Mouse (Mus musculus) gastrocnemius, postnatal 36 days (tissue): ENCODE results near the gene Rnd1. TPM values are rescaled to one million over a fixed set of nuclear protein-coding genes. Genes with fewer than 3 reads are reported as not detected.
A peak's percentile ranks its signal among the peaks of the same experiment; 100 is the strongest.

Source experiments
- DNase-seq, 2 experiments: peaks; one replicate each; pipeline ENCODE4 v3.0.0; 2022
- intact Hi-C: fragments of 180-260 bp; cut with DNase I; formaldehyde crosslinking; loops from one replicate; pipeline ENCODE4 v1.15.1; 2025
- long read RNA-seq, 2 experiments: library from polyadenylated mRNA; stranded (forward); transcript quantifications; one replicate each; pipeline ENCODE4 v2.0.0; 2021
- total RNA-seq, 2 experiments: library from RNA; stranded (reverse); gene quantifications; 2 replicates each; pipeline ENCODE4 v1.2.3; 2021

Gene Rnd1
- total RNA-seq = 1 to 10 TPM in 1 of 2 experiments, under 1 TPM in 1; 0.81 to 1.5 TPM
- long read RNA-seq, experiment 1 = 0 reads
- long read RNA-seq, experiment 2 = 0 reads

DNA sequence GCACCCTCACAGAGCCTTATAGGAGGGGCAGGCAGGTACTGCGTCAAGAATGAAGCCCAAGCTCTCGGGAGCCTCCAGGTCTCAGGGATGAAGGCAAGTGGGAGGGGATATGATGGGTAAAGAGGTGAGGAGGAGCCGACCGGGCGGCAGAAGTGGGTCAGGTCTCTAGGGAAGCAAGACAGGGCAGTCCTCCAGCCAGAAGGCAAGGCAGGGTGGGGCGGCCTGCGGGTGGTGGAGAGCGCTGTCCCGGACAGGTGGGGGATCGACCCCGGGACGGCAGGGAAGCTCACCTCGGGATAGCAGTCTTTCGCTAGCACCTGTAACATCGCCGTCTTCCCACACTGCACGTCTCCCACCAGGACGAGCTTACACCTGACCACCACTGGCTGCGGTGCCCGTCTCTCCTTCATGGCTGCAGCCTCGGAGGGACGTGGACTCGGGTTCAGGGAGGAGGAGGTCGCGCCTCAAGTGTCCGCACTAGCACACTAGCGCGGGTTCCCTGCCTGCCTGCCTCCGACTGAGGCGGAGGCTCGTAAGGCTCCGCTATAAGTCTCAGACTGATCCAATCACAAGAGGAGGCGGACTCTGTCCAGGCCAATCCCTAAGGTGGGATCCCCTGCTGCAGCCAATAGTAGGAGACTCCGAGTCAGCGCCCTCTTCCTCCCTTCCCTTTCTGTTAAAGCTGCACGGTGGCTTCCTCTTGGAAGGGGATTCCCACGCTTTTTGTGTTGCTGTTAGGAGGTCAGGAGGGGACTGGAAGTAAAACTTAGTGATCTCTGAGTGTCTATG, at the start of gene Rnd1:
Gene Rnd1, minus strand, starts transcription at position 522 of the 789 bp plus-strand sequence.
- intact Hi-C loops = no loop called here
- peak; percentile 64 to 73 for DNase-seq

DNA sequence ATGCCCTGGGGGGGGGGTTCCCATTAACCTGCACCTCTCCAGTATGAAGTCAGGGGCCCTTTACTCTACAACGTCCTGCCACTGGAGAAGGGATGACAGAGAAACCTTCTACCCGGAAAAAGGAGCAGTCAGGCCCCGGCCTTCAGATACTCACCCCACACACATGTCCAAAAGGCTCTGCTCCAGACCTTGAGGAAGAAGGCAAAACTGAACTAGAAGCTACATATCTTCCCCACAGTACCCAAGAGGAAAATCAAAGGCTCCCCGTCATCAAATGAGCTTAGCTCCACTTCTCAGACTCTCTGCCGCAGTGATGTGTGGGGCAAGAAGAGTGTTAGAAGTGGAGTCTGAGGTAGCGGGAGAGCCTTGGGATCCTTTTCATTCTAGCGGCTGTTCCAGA, 49.5 kb upstream of the Rnd1 start:
- no peak for DNase-seq
- intact Hi-C loops = no loop called here

DNA sequence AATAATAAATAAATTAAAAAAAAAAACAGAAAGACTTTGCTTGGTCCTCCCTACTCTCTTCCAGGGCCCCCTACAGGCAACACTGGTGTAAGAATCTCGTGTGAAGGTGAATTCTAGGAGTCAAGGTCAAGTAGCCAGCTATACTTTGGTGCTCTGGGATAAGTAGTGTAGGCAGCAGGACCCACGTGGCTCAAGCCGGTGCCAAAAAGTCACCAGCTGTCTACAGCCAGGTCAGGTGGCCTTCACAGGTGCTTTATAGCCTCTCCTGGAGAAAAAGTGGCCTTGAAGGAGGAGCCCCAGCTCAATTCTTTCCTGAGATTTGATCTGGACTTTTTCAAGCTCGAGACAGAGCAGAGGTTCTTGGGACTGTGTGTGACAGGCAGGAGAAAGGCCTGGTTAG, 48.8 kb upstream of the Rnd1 start:
- intact Hi-C loops = no loop called here
- no peak for DNase-seq

DNA sequence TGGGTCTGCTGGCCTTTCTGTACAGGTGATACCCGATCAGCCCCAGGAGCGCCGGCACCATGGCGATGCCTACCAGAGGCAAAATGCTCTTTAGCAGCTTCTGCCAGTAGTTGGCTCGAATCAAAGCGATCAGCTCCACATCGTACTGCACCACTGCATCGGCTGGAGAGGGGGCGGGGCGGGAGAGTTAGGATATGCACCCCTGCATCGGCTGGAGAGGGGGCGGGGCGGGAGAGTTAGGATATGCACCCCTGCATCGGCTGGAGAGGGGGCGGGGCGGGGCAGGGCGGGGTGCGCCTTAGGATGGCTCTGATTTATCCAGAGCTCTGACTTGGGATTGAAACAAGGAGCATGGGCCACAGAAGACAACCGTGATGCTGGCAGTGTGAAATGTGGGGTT, 47.2 kb upstream of the Rnd1 start:
- intact Hi-C loops = no loop called here
- no peak for DNase-seq

DNA sequence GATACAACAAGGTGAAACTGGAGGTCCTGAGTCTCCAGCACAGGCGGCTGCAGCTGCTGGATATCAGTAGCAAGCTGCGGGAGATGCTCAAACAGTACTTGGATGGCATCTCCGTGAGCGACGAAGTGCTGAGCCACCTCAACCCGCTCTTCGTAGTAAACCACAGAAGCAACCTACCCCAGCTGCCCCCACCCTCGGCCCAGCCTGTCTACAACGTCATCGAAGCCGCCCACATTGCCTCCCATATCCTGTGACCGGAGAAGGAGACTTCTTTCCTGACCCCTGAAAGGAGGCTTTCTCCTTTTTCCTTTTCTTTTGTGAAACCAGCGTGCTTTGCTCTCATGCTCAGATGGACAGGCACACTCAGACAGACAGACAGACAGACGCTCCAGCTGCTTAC, 45.6 kb upstream of the Rnd1 start:
- intact Hi-C loops = no loop called here
- DNase-seq = no peak

DNA sequence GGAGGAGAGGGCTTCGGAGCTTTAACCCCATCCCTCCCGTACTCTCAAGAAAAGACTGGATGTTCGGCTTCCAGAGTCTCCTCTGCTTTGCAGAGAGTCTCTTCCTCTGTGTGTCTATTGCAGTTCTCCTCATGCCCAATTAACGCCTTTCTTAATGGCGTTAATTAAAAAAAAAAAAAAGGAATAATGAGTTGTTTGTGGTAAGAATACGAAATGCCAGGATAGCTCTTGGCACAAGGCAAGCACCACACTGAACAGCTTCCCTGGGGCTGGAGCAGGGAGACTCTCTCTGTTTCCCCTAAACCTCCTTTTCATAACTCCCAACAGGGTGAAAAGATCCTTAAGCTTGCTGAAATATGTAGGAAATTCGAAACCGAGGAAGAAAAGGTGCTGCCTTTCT, 44.9 kb upstream of the Rnd1 start:
- intact Hi-C loops = no loop called here
- DNase-seq = no peak

DNA sequence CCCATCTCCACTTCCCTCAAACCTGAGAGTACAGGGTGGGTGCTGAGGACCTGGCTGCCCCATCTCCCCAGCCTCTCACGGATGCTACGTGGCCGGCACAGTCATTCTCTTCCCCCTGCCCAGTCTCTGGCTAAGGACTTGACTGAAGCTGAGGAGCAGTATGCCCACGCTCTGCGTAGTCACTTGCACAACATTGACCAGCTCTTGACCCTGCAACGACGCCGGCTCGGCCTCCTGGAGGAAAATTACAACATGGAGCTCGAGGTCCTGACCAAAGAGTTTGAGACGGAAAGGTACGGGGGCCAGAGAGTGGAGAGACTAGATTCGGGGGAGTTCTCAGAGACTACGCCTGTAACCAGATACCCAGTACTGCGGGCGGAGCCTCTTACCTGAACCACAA, 40.0 kb upstream of the Rnd1 start:
- intact Hi-C loops = no loop called here
- no peak for DNase-seq

DNA sequence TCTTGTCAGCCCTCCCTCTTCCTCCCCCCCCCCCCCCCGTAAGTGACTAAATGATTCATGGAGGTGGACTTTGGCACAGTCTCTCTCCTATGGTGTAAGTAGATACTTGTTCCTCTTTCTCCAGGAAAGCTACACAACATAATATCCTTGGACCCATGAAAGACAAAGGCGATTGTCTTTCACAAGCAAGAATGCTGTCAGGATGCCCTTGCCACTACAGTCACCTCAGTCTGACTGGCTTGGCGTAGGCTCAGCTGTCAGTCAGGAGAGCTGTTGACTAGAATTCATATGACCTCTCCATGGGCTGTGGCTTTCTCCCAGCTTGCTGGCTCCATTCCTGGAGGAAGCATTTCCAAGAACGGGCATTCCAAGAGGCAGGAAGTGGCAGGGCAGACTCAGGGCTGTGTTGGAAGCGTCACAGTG, 37.0 kb upstream of the Rnd1 start:
- intact Hi-C loops = no loop called here
- no peak for DNase-seq

DNA sequence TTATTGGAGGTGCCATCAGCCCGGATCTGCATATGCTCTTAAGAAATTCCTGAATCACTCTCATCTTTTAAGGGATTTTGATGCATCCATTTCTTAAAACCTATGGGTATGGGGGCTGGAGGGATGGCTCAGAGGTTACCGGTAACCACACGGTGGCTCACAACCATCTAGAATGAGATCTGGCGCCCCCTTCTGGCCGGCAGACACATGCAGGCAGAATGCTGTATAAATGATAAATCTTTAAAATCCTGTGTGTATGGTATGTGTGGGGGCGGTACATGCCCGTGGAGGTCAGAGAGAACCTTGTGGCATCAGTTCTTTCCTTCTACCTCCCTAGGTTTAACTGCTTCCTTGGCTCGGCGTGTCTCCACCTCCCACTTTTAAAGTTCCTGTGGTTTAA, 33.2 kb upstream of the Rnd1 start:
- intact Hi-C loops = no loop called here
- peak; percentile 31 to 44 for DNase-seq

DNA sequence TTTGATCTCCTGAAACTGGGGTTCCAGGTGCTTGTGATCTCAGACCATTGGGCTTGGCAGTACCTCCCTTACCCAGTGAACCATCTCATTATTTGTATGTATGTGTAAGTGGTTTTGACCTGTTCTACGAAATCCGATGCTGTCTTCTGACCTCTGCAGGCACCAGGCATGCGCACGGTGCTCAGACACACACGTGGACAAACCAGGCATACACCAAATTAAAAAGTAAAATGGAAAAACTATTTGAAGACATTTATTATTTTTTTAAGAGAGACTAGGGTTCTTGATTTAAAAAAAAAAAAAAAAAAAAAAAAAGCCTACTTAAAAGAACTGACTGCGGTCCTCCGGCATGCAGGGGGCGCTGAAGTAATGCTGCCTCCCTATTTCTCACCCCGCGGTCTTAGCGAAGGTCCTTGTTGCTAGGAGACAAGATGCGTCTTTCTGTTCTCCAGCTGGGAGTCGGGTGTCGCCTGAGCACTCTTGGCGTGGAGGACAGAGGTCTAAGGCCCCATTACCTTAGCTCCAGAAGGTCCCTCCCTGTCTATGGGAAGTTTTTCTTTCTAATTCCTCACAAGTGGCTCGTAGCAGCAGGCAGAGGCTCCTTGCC, 30.6 kb upstream of the Rnd1 start, which contains the start of gene Ccdc65:
Gene Ccdc65, plus strand, starts transcription at position 442 of the 607 bp plus-strand sequence.
- intact Hi-C loops = no loop called here
- DNase-seq = peak; percentile 74 to 80

DNA sequence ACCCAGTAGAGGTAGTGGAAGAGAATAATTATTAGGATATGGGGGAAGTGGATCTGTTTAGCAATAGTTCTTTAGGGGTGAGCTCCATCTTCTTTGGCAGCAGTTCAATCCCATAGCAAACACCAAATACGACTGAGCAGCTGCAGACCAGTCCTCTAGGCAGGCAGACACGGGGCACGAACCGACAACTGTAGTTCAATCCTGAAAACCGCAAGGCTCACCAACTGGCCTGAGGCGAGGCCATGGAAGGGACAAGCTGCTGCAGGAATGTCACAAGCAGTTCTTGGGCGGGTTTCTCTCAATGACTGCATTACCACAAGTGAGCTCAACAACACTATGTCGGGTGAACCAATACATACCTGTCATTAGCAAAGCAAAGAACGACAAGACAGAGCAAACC, 27.1 kb upstream of the Rnd1 start:
- no peak for DNase-seq
- intact Hi-C loops = no loop called here

DNA sequence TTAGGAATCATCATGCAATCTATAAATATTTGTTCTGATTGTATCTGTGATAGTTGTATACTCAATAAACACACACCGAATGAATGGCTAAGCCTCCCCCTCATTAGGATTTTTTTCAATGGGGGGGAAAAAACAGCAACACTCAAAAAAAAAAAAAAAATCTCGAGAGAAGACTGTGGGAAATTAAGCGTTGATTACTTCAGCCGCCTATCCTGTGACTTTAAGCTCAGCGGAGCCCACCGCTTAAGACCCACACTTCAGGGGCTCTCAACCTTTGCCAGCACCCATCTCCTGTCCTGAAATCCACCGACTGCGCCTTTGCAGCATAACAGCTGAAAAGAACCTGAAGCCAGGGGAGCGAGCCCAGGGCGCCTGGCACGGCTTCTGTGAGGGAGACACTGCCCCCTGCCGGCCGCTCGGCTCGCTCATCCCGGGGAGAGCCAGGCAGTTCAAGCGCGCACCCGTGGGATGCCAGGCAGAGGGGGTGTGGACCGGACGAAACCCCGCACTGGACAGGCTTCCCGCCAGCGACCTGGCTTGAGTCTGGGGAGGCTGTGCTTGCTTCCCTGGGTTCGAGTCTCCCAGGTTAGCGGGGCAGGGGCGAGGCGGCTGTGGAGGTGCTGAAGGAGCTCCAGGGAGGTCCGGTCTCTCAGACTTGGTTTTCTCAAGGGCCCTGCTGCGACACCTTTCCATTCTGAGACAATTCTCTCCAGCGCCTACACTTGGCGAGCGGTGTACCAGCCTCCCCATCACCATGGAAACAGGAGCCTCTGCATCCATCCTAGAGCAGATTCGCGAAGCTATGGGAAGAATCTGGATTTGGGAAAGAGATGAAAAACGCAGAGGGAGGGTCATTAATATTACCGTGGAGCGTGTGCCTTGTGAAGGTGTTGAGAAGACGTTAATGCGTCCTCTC, 22.2 kb upstream of the Rnd1 start:
- DNase-seq = peak; percentile 80 to 82
- intact Hi-C loops = loop anchor here (1.0 kb wide), 1 partner anchor 35 kb away; no protein-coding TSS in a partner anchor

DNA sequence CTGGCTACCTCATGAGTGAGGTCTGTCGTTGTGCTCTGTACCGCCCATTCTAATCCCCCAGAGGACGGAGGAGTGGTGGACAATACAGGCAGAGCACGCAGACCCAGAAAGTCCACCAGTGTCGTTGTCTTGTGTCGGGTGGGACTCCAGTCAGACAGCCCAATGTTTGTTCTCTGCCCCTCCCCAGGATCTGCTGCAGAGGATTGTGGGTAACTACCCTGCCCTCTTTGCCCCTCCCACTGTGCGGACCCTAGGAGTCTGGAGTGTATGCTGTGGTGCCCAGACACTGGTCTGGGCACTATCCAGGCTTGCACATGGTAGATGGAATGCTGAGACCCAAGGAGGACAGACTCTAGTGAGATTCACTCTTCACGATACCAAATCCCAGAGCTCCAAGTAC, 19.0 kb upstream of the Rnd1 start:
- intact Hi-C loops = no loop called here

DNA sequence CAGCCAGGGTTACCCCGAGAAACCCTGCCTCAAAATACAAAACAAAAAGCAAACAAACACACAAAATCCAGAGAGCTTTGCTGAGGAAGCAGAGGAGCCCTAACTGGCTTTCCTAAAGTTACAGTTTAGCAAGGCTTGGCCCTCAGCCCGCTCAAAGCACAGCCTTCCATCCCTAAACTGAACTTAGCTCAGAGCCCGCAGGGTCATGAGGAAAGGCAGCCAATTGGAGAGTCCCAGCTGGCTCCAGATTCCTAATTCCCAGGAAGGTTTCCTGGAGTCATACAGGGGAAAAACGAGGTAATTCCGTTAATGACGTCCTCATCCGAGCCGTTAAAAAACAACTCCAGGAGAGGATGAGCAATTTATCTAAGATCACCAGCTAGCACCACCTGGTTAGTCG, 18.5 kb upstream of the Rnd1 start:
- no peak for DNase-seq

More for the DNA sequence above, 19.0 kb upstream of the Rnd1 start:
- no peak for DNase-seq

DNA sequence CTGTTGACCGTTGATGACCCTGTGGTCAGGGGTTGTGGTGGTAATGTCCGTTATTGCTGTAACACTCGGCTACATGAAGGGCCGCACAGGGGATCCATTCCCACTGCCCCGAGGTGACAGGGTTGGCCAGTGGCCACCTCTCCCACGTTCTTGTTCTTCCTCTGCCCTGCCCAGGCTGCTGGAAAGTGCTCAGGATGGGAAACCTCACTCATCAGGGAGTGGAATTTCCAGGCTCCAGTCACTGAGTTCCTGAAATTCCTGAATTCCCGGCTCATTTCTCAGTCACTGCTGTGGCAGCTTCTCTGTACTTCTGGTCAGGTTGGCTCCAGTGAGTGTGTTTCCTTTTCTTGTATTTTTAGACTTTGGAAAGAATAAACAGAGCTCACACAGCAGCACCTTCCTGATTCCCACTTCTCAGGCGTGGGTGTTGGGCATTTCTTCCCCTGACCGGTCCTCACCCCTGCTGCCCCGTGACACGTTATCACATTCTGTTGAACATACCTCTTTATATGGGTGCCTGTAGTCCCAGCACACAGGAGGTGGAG, 15.0 kb upstream of the Rnd1 start:
- intact Hi-C loops = no loop called here
- DNase-seq = peak in 1 of 2 experiments; percentile 35

More for the DNA sequence above, 18.5 kb upstream of the Rnd1 start:
- intact Hi-C loops = no loop called here

DNA sequence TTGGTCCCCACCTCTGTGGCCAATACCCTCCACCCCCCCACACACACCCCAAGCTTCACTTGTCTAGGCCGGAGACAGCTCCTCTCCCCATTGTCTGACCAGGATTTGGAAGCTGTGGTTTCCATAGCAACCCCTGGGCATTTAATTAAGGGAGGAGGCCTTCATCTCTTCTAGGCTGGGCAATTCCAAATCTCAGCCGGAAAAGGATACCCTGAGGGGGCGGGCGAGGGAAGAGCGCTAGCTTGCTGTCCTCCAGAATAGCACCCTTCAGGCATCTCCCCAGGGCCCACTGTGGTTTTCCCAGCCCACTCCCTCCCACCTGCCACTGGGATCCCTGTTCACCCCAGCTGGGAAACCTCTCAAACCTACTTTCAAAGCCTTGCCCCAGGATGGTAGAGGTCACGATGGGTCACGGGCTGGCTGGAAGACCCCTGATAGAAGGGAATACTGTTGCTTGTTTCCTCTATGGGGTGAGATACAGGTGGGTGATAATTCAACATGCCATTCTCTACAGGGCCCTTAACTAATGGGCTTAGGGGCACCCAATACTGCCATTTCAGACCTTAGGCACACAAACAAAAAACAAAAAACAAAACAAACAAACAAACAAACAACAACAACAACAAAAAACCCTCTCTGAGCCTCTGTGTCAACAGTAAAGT, 14.4 kb upstream of the Rnd1 start:
- intact Hi-C loops = no loop called here
- DNase-seq = no peak

DNA sequence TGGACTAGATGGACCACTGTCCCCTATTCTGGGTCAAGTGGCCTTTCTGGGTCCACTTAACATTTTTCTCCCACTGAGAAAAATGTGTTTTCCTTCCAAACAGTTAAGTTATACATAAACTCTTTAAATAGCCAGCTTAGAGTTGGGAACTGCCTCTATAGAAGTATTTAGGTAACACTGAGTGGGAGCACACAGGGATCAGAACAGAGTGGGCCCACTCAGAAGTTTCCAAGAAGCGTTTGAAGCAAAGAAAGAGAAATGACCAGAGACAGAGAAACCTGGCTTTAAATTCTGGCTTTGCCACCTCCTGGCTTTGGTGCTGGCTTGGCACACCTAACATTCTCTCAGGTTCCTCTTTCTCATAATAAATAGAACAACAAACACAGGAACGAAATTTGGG, 12.4 kb upstream of the Rnd1 start:
- DNase-seq = no peak
- intact Hi-C loops = no loop called here

DNA sequence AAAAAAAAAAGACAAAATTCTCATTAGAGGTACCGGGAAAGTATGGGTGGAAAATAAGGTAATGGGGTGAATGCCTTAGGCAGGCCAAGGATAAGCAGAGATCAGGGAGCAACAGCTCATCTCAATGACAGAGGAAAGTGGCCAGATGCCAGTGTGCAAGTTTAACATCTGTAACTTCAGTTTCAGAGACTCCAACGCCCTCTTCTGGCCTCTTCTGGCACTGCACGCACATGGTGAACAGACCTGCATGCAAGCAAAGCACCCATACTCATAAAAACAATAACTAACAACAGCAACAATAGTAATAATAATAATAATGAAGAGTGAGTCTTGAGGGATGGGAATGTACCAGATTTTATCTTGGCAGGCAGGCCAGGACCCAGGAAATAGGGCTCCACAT, 8.7 kb upstream of the Rnd1 start:
- no peak for DNase-seq
- intact Hi-C loops = no loop called here

DNA sequence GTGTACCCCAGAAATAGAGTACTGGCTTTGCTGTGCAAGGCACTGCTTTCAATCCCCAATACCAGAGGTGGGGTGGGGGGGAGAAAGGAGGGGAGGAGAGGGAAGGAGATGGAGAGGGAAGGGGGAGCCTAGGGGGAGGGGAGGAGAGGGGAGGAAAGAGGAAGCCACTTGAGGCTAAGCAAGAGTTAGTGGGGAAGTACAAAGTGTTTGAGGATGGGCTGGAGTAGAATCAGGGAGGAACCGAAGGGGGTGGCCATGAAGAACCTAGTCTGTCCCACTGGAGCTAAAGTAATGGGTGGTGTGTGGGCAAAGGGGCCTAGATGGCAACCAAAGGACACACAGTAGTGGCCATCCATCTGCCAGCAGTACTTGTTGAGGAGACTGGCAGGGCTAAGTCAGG, 6.5 kb upstream of the Rnd1 start:
- DNase-seq = no peak
- intact Hi-C loops = no loop called here

DNA sequence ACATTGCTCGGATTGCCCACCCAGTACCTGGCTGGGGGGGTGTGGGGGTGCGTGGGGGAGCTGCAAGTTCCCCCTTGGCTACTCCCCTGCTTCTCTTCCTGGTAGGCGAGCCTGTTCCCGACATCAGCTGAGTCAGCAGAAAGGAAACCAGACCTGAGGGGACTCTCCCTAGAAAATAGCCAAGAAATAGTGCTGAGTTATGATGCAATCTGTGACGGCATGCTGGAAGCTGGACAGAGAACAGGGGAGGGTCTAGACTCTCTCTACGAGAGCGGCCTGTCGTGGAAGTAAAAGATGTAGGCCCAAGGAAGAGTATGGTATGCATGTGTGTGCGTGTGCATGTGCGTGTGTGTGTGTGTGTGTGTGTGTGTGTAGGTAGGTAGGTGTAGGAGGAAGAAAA, 5.9 kb upstream of the Rnd1 start:
- intact Hi-C loops = no loop called here
- no peak for DNase-seq
